Mouse (Mus musculus): ENCODE data around the gene Gm17606. TPM values are rescaled to one million over a fixed set of nuclear protein-coding genes. Genes with fewer than 3 reads are reported as not detected.
A peak's percentile ranks its signal among the peaks of the same experiment; 100 is the strongest.

Gm17606 gene
- not detected in 2 replicates for polyA plus RNA-seq (2016; fragmentation: Nextera tagmentation; extraction: Ambion mirVana)

DNA sequence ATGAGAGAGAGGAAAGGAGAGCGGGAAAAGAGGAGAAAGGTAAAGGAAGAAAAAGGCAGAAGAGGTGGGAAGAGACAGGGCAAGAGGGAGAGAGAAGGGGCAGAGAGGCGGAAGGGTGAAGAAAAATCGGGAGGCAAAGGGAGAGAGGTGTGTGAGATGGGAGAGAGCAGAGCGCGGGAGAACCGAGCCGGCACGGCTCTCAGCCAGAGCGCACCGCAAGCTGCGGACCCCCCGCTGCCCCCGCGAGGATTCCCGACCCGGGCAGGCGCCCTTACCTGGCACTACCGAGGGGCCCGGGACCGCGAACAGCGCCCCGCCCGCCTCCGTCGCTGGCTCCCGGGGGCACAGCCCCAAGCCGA, at the start of gene Gm17606:
Gene Gm17606, plus strand, starts transcription at position 7 of the 359 bp plus-strand sequence.
- H3K9me3 ChIP-seq (replicated peaks): no peaks in the 10 kb centered on the region
- H3K9ac ChIP-seq: peak within 1 kb of the TSS; percentile 91
- ATAC-seq (ENCODE audit: low FRiP score): no peak
- H3K36me3 ChIP-seq: peaks cover 65% of the 10 kb centered on the region
- peak within 1 kb of the TSS; percentile 70 for H3K4me3 ChIP-seq
- no peaks in the 10 kb centered on the region for H3K27me3 ChIP-seq
- WGBS: 1% methylated on average over 27 of the region's 28 CpGs
- peaks cover 18% of the 10 kb centered on the region for H3K4me1 ChIP-seq
- H3K27ac ChIP-seq: peak within 1 kb of the TSS; percentile 87
- H3K4me2 ChIP-seq (replicated peaks): peak within 1 kb of the TSS; percentile 87

- Histone ChIP-seq H3K27ac (no peak overlapping the region), H3K4me3 (no peak overlapping the region), H3K36me3 (peaks cover 16% of the 10 kb centered on the region), H3K9ac (no peak overlapping the region), H3K4me2 (replicated peaks) (no peak overlapping the region), H3K4me1 (peaks cover 6% of the 10 kb centered on the region; the same call in 1 of the 2 replicates), H3K27me3 (no peaks in the 10 kb centered on the region), H3K9me3 (replicated peaks) (no peaks in the 10 kb centered on the region)
- no peak for ATAC-seq (ENCODE audit: low FRiP score)
- 91% methylated on average over 16 of the region's 16 CpGs for WGBS
These were observed 49.7 kb upstream of the Gm17606 start for GRCm38 (mm10) chr14:54591056-54591455.

DNA sequence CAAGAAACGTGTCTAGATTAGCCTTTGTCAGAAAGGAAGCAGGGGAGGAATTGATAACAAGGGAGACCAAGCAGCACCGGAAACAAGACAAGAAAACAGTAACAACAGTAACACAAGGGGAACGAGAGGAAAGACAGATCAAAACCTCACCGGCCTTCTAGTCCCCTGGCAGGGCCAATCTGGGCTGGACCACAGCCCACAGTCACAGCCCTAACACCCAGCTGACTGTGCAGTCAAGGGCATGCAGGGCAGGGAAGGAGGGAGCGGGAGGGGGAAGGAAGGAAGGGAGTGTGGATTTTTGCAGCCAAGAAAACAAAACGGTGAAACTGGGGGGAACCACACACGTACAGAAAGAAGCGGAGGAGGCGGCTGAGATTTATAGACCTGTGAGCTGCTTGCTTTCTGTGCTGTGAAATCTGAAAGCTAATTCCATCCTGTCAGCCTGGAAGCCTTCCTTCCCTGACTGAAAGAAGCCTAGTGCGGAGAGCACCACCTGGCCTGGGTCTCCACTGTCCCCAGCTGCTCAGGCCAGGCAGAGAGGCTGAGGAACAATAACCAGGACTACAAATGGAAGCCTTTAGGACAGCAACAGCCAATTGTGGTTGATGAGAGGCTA, 48.3 kb upstream of the Gm17606 start:
- WGBS: 67% methylated on average over 10 of the region's 10 CpGs
- Histone ChIP-seq H3K9ac (peak overlapping the region; percentile 10; the same call in 1 of the 2 replicates), H3K36me3 (peaks cover 16% of the 10 kb centered on the region), H3K9me3 (replicated peaks) (no peaks in the 10 kb centered on the region), H3K27me3 (no peaks in the 10 kb centered on the region), H3K27ac (peak overlapping the region; percentile 55; the same call in 1 of the 2 replicates), H3K4me3 (no peak overlapping the region), H3K4me2 (replicated peaks) (no peak overlapping the region), H3K4me1 (peaks cover 6% of the 10 kb centered on the region; the same call in 1 of the 2 replicates)
- no peak for ATAC-seq (ENCODE audit: low FRiP score)

DNA sequence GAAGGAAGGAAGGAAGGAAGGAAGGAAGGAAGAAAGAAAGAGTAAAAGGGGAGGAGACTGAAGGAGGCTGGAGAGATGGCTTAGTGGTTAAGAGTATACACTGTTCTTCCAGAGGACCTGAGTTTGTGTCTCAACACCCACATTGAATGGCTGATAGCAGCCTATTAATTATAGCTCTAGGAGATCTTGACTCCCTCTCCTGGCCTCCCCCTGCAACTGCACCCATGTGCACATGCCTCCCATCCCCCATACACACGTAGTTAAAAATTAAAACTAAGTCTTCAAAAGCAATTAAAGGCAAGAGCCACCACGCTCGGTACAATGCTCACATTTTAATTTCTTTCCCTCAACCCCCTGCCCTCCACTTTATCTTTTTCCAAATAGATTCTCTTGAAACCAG, 46.7 kb upstream of the Gm17606 start:
- Histone ChIP-seq H3K4me2 (replicated peaks) (no peak overlapping the region), H3K36me3 (peaks cover 23% of the 10 kb centered on the region), H3K27ac (no peak overlapping the region), H3K9me3 (replicated peaks) (no peaks in the 10 kb centered on the region), H3K27me3 (no peaks in the 10 kb centered on the region), H3K9ac (no peak overlapping the region), H3K4me3 (no peak overlapping the region), H3K4me1 (peaks cover 6% of the 10 kb centered on the region; the same call in 1 of the 2 replicates)
- ATAC-seq (ENCODE audit: low FRiP score): no peak
- WGBS: 93% methylated on average over 3 of the region's 3 CpGs

DNA sequence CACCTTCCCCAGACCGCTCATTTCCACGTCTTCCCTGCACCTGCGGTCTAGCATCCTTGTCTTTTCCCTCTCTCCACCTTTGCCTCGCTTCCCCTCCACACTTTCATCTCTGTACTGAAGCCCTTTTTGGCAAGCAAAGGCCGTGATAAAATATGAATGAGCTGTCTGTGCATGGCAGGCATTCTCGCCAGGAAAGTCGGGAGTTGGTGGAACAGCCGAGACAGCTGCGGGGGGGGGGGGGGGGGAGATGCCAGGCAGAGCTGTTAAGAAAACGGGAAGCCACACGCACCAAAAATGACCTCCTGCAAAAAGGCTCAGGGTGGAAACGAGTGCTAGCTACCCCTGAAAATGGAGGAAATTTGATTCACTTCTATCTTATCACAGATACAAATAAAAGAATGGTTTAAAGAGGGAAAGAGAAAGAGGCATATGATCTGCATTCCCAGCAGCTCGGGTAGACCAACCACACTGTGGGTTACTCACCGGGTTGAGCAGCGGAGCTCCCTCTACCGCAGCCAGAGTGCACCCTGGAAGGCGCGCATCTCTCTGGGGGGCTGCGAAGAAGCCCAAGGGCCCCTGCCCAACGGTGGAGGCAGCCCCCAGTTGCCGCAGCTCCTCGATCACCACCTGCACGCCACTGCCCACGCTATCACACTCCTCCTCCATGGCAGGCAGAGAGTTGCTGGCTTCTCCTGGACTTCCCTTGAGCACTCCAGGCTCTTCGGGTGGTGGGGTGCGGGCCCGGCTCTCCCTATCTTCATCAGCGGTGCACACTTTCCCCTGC, 45.9 kb upstream of the Gm17606 start:
- H3K27me3 ChIP-seq: no peaks in the 10 kb centered on the region
- H3K4me1 ChIP-seq: peaks cover 6% of the 10 kb centered on the region; the same call in 1 of the 2 replicates
- H3K36me3 ChIP-seq: peaks cover 23% of the 10 kb centered on the region
- H3K9me3 ChIP-seq (replicated peaks): no peaks in the 10 kb centered on the region
- H3K4me3 ChIP-seq: no peak overlapping the region
- 67% methylated on average over 28 of the region's 28 CpGs for WGBS
- no peak overlapping the region for H3K9ac ChIP-seq
- ATAC-seq (ENCODE audit: low FRiP score): no peak
- no peak overlapping the region for H3K27ac ChIP-seq
- no peak overlapping the region for H3K4me2 ChIP-seq (replicated peaks)

DNA sequence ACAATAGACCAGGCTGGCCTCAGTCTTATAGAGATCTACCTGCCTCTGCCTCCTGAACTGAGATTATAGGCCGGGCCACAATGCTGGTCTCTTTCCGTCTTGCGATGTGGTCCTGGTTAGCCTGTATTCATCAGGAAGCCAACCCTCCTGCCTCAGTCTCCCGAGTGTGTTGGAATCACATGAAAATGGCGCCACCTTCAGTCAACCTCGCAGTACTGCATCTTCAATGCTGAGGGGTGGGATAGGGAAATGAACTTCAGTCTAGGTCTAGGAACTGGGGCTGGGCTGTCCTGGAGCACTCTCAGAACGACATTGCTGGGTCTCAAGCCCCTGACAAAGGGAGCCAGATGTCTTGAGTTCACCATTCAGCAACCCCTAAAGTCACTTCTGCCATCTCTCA, 43.7 kb upstream of the Gm17606 start:
- Histone ChIP-seq H3K9ac (no peak overlapping the region), H3K36me3 (peaks cover 20% of the 10 kb centered on the region), H3K4me3 (no peak overlapping the region), H3K9me3 (replicated peaks) (no peaks in the 10 kb centered on the region), H3K27me3 (no peaks in the 10 kb centered on the region), H3K4me2 (replicated peaks) (no peak overlapping the region), H3K27ac (no peak overlapping the region), H3K4me1 (peaks cover 6% of the 10 kb centered on the region; the same call in 1 of the 2 replicates)
- ATAC-seq (ENCODE audit: low FRiP score): no peak
- 80% methylated on average over 7 of the region's 7 CpGs for WGBS

GRCm38 (mm10) chr14:54601601-54602000, 39.2 kb upstream of the Gm17606 start:
- WGBS: 75% methylated on average over 2 of the region's 2 CpGs
- H3K9me3 ChIP-seq (replicated peaks): no peaks in the 10 kb centered on the region

DNA sequence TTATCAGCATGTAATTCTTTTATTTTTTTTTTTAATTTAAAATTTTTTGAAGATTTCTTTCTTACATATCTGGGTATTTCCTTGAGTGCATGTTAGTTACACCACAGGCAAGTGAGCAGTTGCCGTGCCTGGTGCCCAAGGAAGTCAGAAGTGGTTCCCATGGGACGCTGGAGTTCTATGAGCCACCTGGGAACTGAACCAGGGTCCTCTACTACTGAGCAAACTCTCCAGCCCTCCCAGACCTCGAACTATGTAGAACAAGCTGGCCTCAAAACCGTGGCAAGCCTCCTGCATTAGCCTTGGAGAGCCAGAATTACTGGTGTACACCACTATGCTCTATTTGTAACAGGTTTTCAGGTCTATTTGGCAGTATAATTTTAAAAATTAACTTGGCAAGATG, 38.1 kb upstream of the Gm17606 start:
- Histone ChIP-seq H3K27ac (peak overlapping the region; percentile 96), H3K36me3 (0 out of 2 replicates have a peak, but pooled peaks cover 8% of the 10 kb centered on the region), H3K4me3 (peak overlapping the region; percentile 66), H3K9me3 (replicated peaks) (no peaks in the 10 kb centered on the region), H3K9ac (peak overlapping the region; percentile 83), H3K4me2 (replicated peaks) (peak overlapping the region; percentile 41), H3K27me3 (no peaks in the 10 kb centered on the region), H3K4me1 (peaks cover 12% of the 10 kb centered on the region)
- peak; percentile 24; the same call in 1 of the 2 replicates for ATAC-seq (ENCODE audit: low FRiP score)
- 46% methylated on average over 4 of the region's 4 CpGs for WGBS

More at GRCm38 (mm10) chr14:54601601-54602000, 39.2 kb upstream of the Gm17606 start:
- Histone ChIP-seq H3K4me1 (peaks cover 10% of the 10 kb centered on the region), H3K27ac (no peak overlapping the region), H3K4me3 (no peak overlapping the region), H3K9ac (no peak overlapping the region), H3K27me3 (no peaks in the 10 kb centered on the region), H3K4me2 (replicated peaks) (no peak overlapping the region), H3K36me3 (0 out of 2 replicates have a peak, but pooled peaks cover 8% of the 10 kb centered on the region)
- ATAC-seq (ENCODE audit: low FRiP score): no peak

- no peaks in the 10 kb centered on the region for H3K27me3 ChIP-seq
- peak overlapping the region; percentile 66 for H3K4me3 ChIP-seq
- H3K36me3 ChIP-seq: 0 out of 2 replicates have a peak, but pooled peaks cover 8% of the 10 kb centered on the region
- H3K4me1 ChIP-seq: peaks cover 12% of the 10 kb centered on the region
- peak overlapping the region; percentile 41 for H3K4me2 ChIP-seq (replicated peaks)
- H3K9ac ChIP-seq: peak overlapping the region; percentile 83
- ATAC-seq (ENCODE audit: low FRiP score): peak; percentile 99
- under 1% methylated on average over 46 of the region's 46 CpGs for WGBS
- H3K9me3 ChIP-seq (replicated peaks): no peaks in the 10 kb centered on the region
- peak overlapping the region; percentile 96 for H3K27ac ChIP-seq
These were observed 37.6 kb upstream of the Gm17606 start for GRCm38 (mm10) chr14:54603038-54603654.

- no peak overlapping the region for H3K9ac ChIP-seq
- H3K4me1 ChIP-seq: peaks cover 12% of the 10 kb centered on the region
- H3K27ac ChIP-seq: peak overlapping the region; percentile 81
- peak overlapping the region; percentile 41 for H3K4me2 ChIP-seq (replicated peaks)
- H3K36me3 ChIP-seq: 0 out of 2 replicates have a peak, but pooled peaks cover 5% of the 10 kb centered on the region
- no peak for ATAC-seq (ENCODE audit: low FRiP score)
- peak overlapping the region; percentile 66 for H3K4me3 ChIP-seq
- H3K9me3 ChIP-seq (replicated peaks): no peaks in the 10 kb centered on the region
- 85% methylated on average over 8 of the region's 8 CpGs for WGBS
- H3K27me3 ChIP-seq: no peaks in the 10 kb centered on the region
These were observed 37.1 kb upstream of the Gm17606 start for GRCm38 (mm10) chr14:54603686-54604085.

GRCm38 (mm10) chr14:54605752-54606321, 34.9 kb upstream of the Gm17606 start, which contains the start of gene 4931414P19Rik:
TSS of gene 4931414P19Rik (minus strand) at chr14:54605993.
- Histone ChIP-seq H3K9me3 (replicated peaks) (no peaks in the 10 kb centered on the region), H3K4me3 (peak within 1 kb of the TSS; percentile 40), H3K4me2 (replicated peaks) (peak within 1 kb of the TSS; percentile 60), H3K36me3 (no peaks in the 10 kb centered on the region), H3K9ac (peak within 1 kb of the TSS; percentile 50), H3K27ac (peak within 1 kb of the TSS; percentile 58), H3K4me1 (peaks cover 12% of the 10 kb centered on the region), H3K27me3 (no peaks in the 10 kb centered on the region)
- WGBS: under 1% methylated on average over 39 of the region's 39 CpGs
- peak; percentile 26 for ATAC-seq (ENCODE audit: low FRiP score)

- peaks cover 6% of the 10 kb centered on the region for H3K36me3 ChIP-seq
- 49% methylated on average over 8 of the region's 8 CpGs for WGBS
- no peak for ATAC-seq (ENCODE audit: low FRiP score)
- H3K27ac ChIP-seq: no peak overlapping the region
- H3K4me2 ChIP-seq (replicated peaks): no peak overlapping the region
- no peaks in the 10 kb centered on the region for H3K9me3 ChIP-seq (replicated peaks)
- H3K4me1 ChIP-seq: peaks cover 12% of the 10 kb centered on the region
- no peaks in the 10 kb centered on the region for H3K27me3 ChIP-seq
- H3K9ac ChIP-seq: no peak overlapping the region
- no peak overlapping the region for H3K4me3 ChIP-seq
These were observed 33.5 kb upstream of the Gm17606 start for GRCm38 (mm10) chr14:54607226-54607625.
